Comparison of ENCODE assay signal across 15 mouse cellular contexts in genomic region chr9:110622621-110623219, GRCm38 (mm10). TPM values are rescaled to one million over a fixed set of nuclear protein-coding genes. Genes with fewer than 3 reads are reported as not detected.
A peak's percentile ranks its signal among the peaks of the same experiment; 100 is the strongest.
DNase-seq lines count a peak whose midpoint lies in the region; ATAC-seq lines count a peak whose summit lies in the region.
"Had no signal": no experiment of that assay in that cellular context is flagged by ENCODE, and none has a peak within 500 bp of the region (broad histone marks: within the 10 kb centered on the region; RNA-seq: fewer than 3 reads in every experiment).

No protein-coding gene starts in this region.

- 91% methylated on average over 12 of the region's 12 CpGs for WGBS in hindbrain, embryonic 14.5 days
- 89% methylated on average over 12 of the region's 12 CpGs for WGBS in hindbrain, embryonic 10.5 days
- WGBS in midbrain, embryonic 13.5 days, result 88% methylated on average over 12 of the region's 12 CpGs
- WGBS in midbrain, embryonic 15.5 days, result 83% methylated on average over 12 of the region's 12 CpGs

- no peak for ATAC-seq in hindbrain, embryonic 14.5 days (ENCODE audit: low FRiP score)
- ATAC-seq in midbrain, embryonic 13.5 days, result no peak
- ATAC-seq in midbrain, embryonic 15.5 days (replicated peaks), result no peak
- ATAC-seq: forebrain, embryonic 15.5 days had no signal

- no peak overlapping the region; the same call in 1 of the 2 replicates for H3K4me2 ChIP-seq in hindbrain, embryonic 14.5 days (replicated peaks)
- H3K4me2 ChIP-seq in midbrain, embryonic 13.5 days (replicated peaks), result peak overlapping the region; percentile 91
- no peak overlapping the region for H3K4me2 ChIP-seq in midbrain, embryonic 15.5 days

- DNase-seq in adrenal gland, adult 2 months, result peak; percentile 35
- no peak for DNase-seq in adrenal gland, adult 8-10 months
- DNase-seq in hindbrain, embryonic 14.5 days (ENCODE audit: low spot score), result no peak
- no peak for DNase-seq in hindbrain, embryonic 10.5 days (ENCODE audit: low spot score)
- DNase-seq in layer of hippocampus, adult 18-20 months (ENCODE audit: low spot score in 2 of 2), result no peak
- no peak for DNase-seq in layer of hippocampus, adult 9-10 months (ENCODE audit: low spot score)
- DNase-seq: gastrocnemius, postnatal 10 days; liver, embryonic 13.5 days; right cerebral cortex, postnatal 4 days; thymus, adult 2 months had no signal

- H3K9me3 ChIP-seq in hindbrain, embryonic 14.5 days (ENCODE audit: control insufficient read depth, low read length), result no peaks in the 10 kb centered on the region
- no peaks in the 10 kb centered on the region for H3K9me3 ChIP-seq in hindbrain, embryonic 10.5 days
- H3K9me3 ChIP-seq in midbrain, embryonic 13.5 days, result no peaks in the 10 kb centered on the region
- no peaks in the 10 kb centered on the region for H3K9me3 ChIP-seq in midbrain, embryonic 15.5 days
- H3K9me3 ChIP-seq: forebrain, embryonic 15.5 days; heart, embryonic 15.5 days; liver, embryonic 13.5 days had no signal

- H3K4me1 ChIP-seq in hindbrain, embryonic 14.5 days (replicated peaks; ENCODE audit: control insufficient read depth, insufficient read depth, low read length), result peaks cover 24% of the 10 kb centered on the region
- peaks cover 28% of the 10 kb centered on the region for H3K4me1 ChIP-seq in hindbrain, embryonic 10.5 days (replicated peaks)
- H3K4me1 ChIP-seq in midbrain, embryonic 13.5 days (replicated peaks), result peaks cover 29% of the 10 kb centered on the region
- peaks cover 26% of the 10 kb centered on the region for H3K4me1 ChIP-seq in midbrain, embryonic 15.5 days

- no peak overlapping the region for H3K4me3 ChIP-seq in hindbrain, embryonic 14.5 days (replicated peaks; ENCODE audit: low read length)
- no peak overlapping the region for H3K4me3 ChIP-seq in hindbrain, embryonic 10.5 days
- H3K4me3 ChIP-seq in midbrain, embryonic 13.5 days (replicated peaks), result no peak overlapping the region
- no peak overlapping the region for H3K4me3 ChIP-seq in midbrain, embryonic 15.5 days
- H3K4me3 ChIP-seq: forebrain, embryonic 15.5 days; left cerebral cortex, adult 2 months; liver, embryonic 13.5 days had no signal

- H3K27ac ChIP-seq in hindbrain, embryonic 14.5 days, result no peak overlapping the region
- no peak overlapping the region for H3K27ac ChIP-seq in hindbrain, embryonic 10.5 days
- no peak overlapping the region for H3K27ac ChIP-seq in midbrain, embryonic 13.5 days
- H3K27ac ChIP-seq in midbrain, embryonic 15.5 days, result no peak overlapping the region
- H3K27ac ChIP-seq: forebrain, embryonic 15.5 days; left cerebral cortex, adult 2 months; liver, embryonic 13.5 days had no signal

- 0 out of 2 replicates have a peak overlapping the region, but pooled peaks have one; percentile 73 for H3K9ac ChIP-seq in hindbrain, embryonic 14.5 days
- H3K9ac ChIP-seq in midbrain, embryonic 13.5 days (replicated peaks), result no peak overlapping the region
- no peak overlapping the region for H3K9ac ChIP-seq in midbrain, embryonic 15.5 days
- H3K9ac ChIP-seq: heart, embryonic 15.5 days; liver, embryonic 13.5 days had no signal

- peaks cover 41% of the 10 kb centered on the region for H3K36me3 ChIP-seq in hindbrain, embryonic 14.5 days (replicated peaks; ENCODE audit: control insufficient read depth, insufficient read depth)
- H3K36me3 ChIP-seq in hindbrain, embryonic 10.5 days, result peaks cover 53% of the 10 kb centered on the region
- H3K36me3 ChIP-seq in midbrain, embryonic 13.5 days, result peaks cover 52% of the 10 kb centered on the region
- H3K36me3 ChIP-seq in midbrain, embryonic 15.5 days (replicated peaks), result peaks cover 13% of the 10 kb centered on the region; the same call in 1 of the 2 replicates

- H3K27me3 ChIP-seq in hindbrain, embryonic 14.5 days (ENCODE audit: control insufficient read depth, insufficient read depth, low read length), result no peaks in the 10 kb centered on the region
- peaks cover 10% of the 10 kb centered on the region for H3K27me3 ChIP-seq in hindbrain, embryonic 10.5 days (ENCODE audit: insufficient read depth, poor library complexity, severe bottlenecking)
- H3K27me3 ChIP-seq in midbrain, embryonic 13.5 days, result peaks cover 5% of the 10 kb centered on the region; the same call in 1 of the 2 replicates
- no peaks in the 10 kb centered on the region for H3K27me3 ChIP-seq in midbrain, embryonic 15.5 days (replicated peaks)
- H3K27me3 ChIP-seq: forebrain, embryonic 15.5 days; heart, embryonic 15.5 days; liver, embryonic 13.5 days had no signal

RNA-seq across cellular contexts. Expression of gene Nradd, which starts 1.5 kb away (rescaled TPM):
- 10 to 100 TPM; 12.0 to 14.5 TPM for total RNA-seq in adrenal gland, adult 2 months (2021)
- polyA plus RNA-seq in adrenal gland, adult 2 months (2012; rRNA removed), result 27.6 and 30.2 TPM in 2 replicates
- 10 to 100 TPM; 15.5 to 19.1 (median 16.3) TPM for total RNA-seq in adrenal gland, adult 8-10 months (2022)
- 16.4 and 16.8 TPM in 2 replicates for polyA plus RNA-seq in hindbrain, embryonic 14.5 days (2014; fragmentation: Nextera tagmentation; extraction: Ambion mirVana)
- polyA plus RNA-seq in hindbrain, embryonic 10.5 days (2016; fragmentation: Nextera tagmentation; extraction: Ambion mirVana), result 39.9 and 49.9 TPM in 2 replicates
- 33.8 and 36.6 TPM in 2 replicates for polyA plus RNA-seq in midbrain, embryonic 13.5 days (2015; fragmentation: Nextera tagmentation; extraction: Ambion mirVana)
- 30.1 and 35.4 TPM in 2 replicates for polyA plus RNA-seq in midbrain, embryonic 15.5 days (2015; fragmentation: Nextera tagmentation; extraction: Ambion mirVana)
- total RNA-seq in layer of hippocampus, adult 18-20 months (2021), result 1 to 10 TPM; 2.0 to 3.5 TPM

RNA-seq across cellular contexts. Expression of gene Nbeal2, which starts 31.2 kb away (rescaled TPM):
- 1 to 10 TPM; 5.5 to 7.1 TPM for total RNA-seq in adrenal gland, adult 2 months (2021)
- polyA plus RNA-seq in adrenal gland, adult 2 months (2012; rRNA removed), result 22.5 and 30.8 TPM in 2 replicates
- 10 to 100 TPM in 2 of 4 experiments, 1 to 10 TPM in 2; 7.7 to 18.1 (median 13.1) TPM for total RNA-seq in adrenal gland, adult 8-10 months (2022)
- polyA plus RNA-seq in hindbrain, embryonic 14.5 days (2014; fragmentation: Nextera tagmentation; extraction: Ambion mirVana), result 2.2 and 4.0 TPM in 2 replicates
- polyA plus RNA-seq in hindbrain, embryonic 10.5 days (2016; fragmentation: Nextera tagmentation; extraction: Ambion mirVana), result 1.4 and 1.7 TPM in 2 replicates
- 2.0 and 3.1 TPM in 2 replicates for polyA plus RNA-seq in midbrain, embryonic 13.5 days (2015; fragmentation: Nextera tagmentation; extraction: Ambion mirVana)
- 5.5 and 6.4 TPM in 2 replicates for polyA plus RNA-seq in midbrain, embryonic 15.5 days (2015; fragmentation: Nextera tagmentation; extraction: Ambion mirVana)
- 10 to 100 TPM; 13.4 to 18.9 TPM for total RNA-seq in layer of hippocampus, adult 18-20 months (2021)

RNA-seq across cellular contexts. Expression of gene Ccdc12, which starts 33.6 kb away (rescaled TPM):
- total RNA-seq in adrenal gland, adult 2 months (2021), result 10 to 100 TPM; 51.6 to 71.6 TPM
- polyA plus RNA-seq in adrenal gland, adult 2 months (2012; rRNA removed), result 38.4 and 45.5 TPM in 2 replicates
- total RNA-seq in adrenal gland, adult 8-10 months (2022), result 10 to 100 TPM; 62.7 to 77.9 (median 68.5) TPM
- 84.6 and 97.6 TPM in 2 replicates for polyA plus RNA-seq in hindbrain, embryonic 14.5 days (2014; fragmentation: Nextera tagmentation; extraction: Ambion mirVana)
- polyA plus RNA-seq in hindbrain, embryonic 10.5 days (2016; fragmentation: Nextera tagmentation; extraction: Ambion mirVana), result 173 and 180 TPM in 2 replicates
- 136 and 140 TPM in 2 replicates for polyA plus RNA-seq in midbrain, embryonic 13.5 days (2015; fragmentation: Nextera tagmentation; extraction: Ambion mirVana)
- 110 and 115 TPM in 2 replicates for polyA plus RNA-seq in midbrain, embryonic 15.5 days (2015; fragmentation: Nextera tagmentation; extraction: Ambion mirVana)
- 10 to 100 TPM; 50.9 to 62.8 TPM for total RNA-seq in layer of hippocampus, adult 18-20 months (2021)
